Mouse (Mus musculus): ENCODE data around the gene Slamf7. TPM values are rescaled to one million over a fixed set of nuclear protein-coding genes. Genes with fewer than 3 reads are reported as not detected.

Gene Slamf7
- polyA plus RNA-seq, 1 experiment from 2014 or later: 0.65 TPM

DNA sequence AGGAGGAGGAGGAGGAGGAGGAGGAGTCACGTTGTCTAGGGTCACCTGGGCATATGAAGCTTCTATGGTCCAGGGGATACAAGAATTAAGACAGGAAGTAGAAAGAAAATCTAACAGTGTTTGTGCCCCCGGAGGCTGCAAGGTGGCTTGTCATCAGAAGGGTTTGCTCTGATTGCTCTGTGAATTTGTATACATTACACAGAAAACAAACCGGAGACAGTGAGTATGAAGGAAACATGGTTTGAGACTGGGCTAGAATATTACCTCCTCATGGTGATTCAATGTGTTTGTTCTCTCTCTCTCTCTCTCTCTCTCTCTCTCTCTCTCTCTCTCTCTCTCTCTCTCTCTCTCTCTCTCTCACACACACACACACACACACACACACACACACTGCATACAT is 46.2 kb downstream of the Slamf7 start:
- H3K4me2 ChIP-seq (replicated peaks): no peak overlapping the region
- no peaks in the 10 kb centered on the region for H3K9me3 ChIP-seq
- no peaks in the 10 kb centered on the region for H3K4me1 ChIP-seq
- 73% methylated on average over 3 of the region's 3 CpGs for WGBS
- H3K27me3 ChIP-seq: no peaks in the 10 kb centered on the region
- no peak overlapping the region for H3K27ac ChIP-seq
- H3K4me3 ChIP-seq: no peak overlapping the region
- no peak for ATAC-seq (ENCODE audit: low FRiP score, low read depth)
- H3K36me3 ChIP-seq: no peaks in the 10 kb centered on the region
- no peak overlapping the region for H3K9ac ChIP-seq

DNA sequence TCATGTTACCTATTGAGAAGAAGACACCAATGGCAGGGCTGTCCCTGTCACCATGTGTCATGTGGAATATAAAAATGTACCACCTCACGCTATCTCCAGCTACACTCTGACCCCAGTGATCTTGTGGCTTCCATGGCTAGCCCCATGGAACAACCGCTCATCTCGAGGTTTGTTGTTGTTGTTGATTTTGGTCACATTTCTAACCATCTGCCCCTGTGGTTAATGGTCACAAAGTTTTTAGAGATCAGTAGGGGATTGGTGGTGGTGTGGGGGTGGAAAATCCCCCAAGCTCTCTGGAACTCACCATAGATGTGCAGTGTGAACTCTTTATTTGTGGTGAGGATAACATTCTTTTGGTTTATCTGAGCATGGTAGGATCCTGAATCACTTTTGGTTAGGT is 48.1 kb downstream of the Slamf7 start:
- ATAC-seq (ENCODE audit: low FRiP score, low read depth): no peak
- H3K4me1 ChIP-seq: no peaks in the 10 kb centered on the region
- H3K27ac ChIP-seq: no peak overlapping the region
- H3K4me3 ChIP-seq: no peak overlapping the region
- WGBS: 77% methylated on average over 3 of the region's 3 CpGs
- no peaks in the 10 kb centered on the region for H3K36me3 ChIP-seq
- H3K27me3 ChIP-seq: no peaks in the 10 kb centered on the region
- no peaks in the 10 kb centered on the region for H3K9me3 ChIP-seq
- H3K4me2 ChIP-seq (replicated peaks): no peak overlapping the region
- H3K9ac ChIP-seq: no peak overlapping the region

DNA sequence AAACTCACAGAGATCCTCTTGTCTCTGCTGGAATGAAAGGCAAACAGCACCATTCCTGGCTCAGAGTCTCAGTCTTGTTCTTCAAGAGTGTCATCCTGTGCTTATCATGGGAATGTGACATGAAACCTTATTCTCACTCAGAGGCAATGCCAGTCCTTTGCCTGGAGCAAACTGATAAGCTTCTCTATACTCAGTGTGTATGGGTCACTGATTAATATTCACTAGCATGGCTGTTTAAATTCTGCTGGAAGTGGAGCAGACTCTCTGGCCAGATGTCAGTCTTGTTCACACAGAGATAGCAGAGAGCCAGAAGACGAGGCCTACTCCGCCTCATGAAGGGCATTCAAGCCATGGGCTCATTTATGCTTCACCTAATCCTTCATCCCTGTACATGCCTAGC is 68.3 kb downstream of the Slamf7 start:
- Histone ChIP-seq H3K4me1 (no peaks in the 10 kb centered on the region), H3K4me2 (replicated peaks) (no peak overlapping the region), H3K4me3 (no peak overlapping the region), H3K27ac (no peak overlapping the region), H3K9ac (no peak overlapping the region), H3K36me3 (no peaks in the 10 kb centered on the region), H3K27me3 (no peaks in the 10 kb centered on the region), H3K9me3 (no peaks in the 10 kb centered on the region)
- ATAC-seq (ENCODE audit: low FRiP score, low read depth): no peak
- whole genome bisulfite sequencing: 86% methylated on average over 2 of the region's 2 CpGs

Small RNAs within 50 kb of the gene (microRNA-seq; reads per million reads assigned to microRNA genes)
- gene Mir7683: not detected

Other genes starting within 250 kb of the Slamf7 start
- 102 and 118 TPM in 2 replicates for gene Usf1, start 241.7 kb downstream of the Slamf7 start, polyA plus RNA-seq (2015; fragmentation: Nextera tagmentation; extraction: Ambion mirVana)
- gene Tstd1, start 234.2 kb downstream of the Slamf7 start, polyA plus RNA-seq (2015; fragmentation: Nextera tagmentation; extraction: Ambion mirVana): 7.3 and 9.0 TPM in 2 replicates
- gene F11r, start 215.5 kb downstream of the Slamf7 start, polyA plus RNA-seq (2015; fragmentation: Nextera tagmentation; extraction: Ambion mirVana): 40.4 and 40.6 TPM in 2 replicates
- gene Alyref2, start 149.6 kb downstream of the Slamf7 start, polyA plus RNA-seq (2015; fragmentation: Nextera tagmentation; extraction: Ambion mirVana): 15.8 and 16.4 TPM in 2 replicates
- gene Itln1, start 117.7 kb downstream of the Slamf7 start, polyA plus RNA-seq (2015; fragmentation: Nextera tagmentation; extraction: Ambion mirVana): not detected in 2 replicates
- gene Cd244a, start 93.8 kb downstream of the Slamf7 start, polyA plus RNA-seq (2015; fragmentation: Nextera tagmentation; extraction: Ambion mirVana): 0.11 TPM in 1 of 2 replicates, not detected in the other
- 0.18 and 0.29 TPM in 2 replicates for gene Ly9, start 45.6 kb downstream of the Slamf7 start, polyA plus RNA-seq (2015; fragmentation: Nextera tagmentation; extraction: Ambion mirVana)
- gene Cd48, start 29.0 kb upstream of the Slamf7 start, polyA plus RNA-seq (2015; fragmentation: Nextera tagmentation; extraction: Ambion mirVana): 2.0 and 2.2 TPM in 2 replicates
- 0.25 and 0.28 TPM in 2 replicates for gene Slamf1, start 114.1 kb upstream of the Slamf7 start, polyA plus RNA-seq (2015; fragmentation: Nextera tagmentation; extraction: Ambion mirVana)
- gene Cd84, start 186.7 kb upstream of the Slamf7 start, polyA plus RNA-seq (2015; fragmentation: Nextera tagmentation; extraction: Ambion mirVana): 1.3 and 1.4 TPM in 2 replicates
- gene Gm10521, start 242.6 kb upstream of the Slamf7 start, polyA plus RNA-seq (2015; fragmentation: Nextera tagmentation; extraction: Ambion mirVana): not detected in 2 replicates

All from limb, embryonic 13.5 days (tissue).